Mouse (Mus musculus): ENCODE results near the gene Dlg2.

Gene Dlg2

DNA sequence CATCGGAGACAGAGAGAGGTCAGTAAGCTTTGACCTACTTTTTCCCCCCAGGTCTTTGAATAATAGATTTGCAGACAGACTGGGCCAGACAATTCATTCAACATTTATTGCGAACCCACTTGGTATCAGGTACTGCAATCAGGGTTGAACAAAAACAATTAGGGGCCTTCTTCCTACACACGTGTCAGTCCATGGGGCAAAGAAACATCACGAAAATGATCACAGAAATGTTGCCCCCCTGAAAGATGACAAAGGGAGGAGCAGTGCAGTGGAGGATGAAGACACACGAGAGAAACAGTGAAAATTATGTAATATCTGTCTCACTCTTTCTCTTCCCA is 966.9 kb downstream of the Dlg2 start:
- DNase-seq (ENCODE audit: low spot score in 2 of 2): no peak

DNA sequence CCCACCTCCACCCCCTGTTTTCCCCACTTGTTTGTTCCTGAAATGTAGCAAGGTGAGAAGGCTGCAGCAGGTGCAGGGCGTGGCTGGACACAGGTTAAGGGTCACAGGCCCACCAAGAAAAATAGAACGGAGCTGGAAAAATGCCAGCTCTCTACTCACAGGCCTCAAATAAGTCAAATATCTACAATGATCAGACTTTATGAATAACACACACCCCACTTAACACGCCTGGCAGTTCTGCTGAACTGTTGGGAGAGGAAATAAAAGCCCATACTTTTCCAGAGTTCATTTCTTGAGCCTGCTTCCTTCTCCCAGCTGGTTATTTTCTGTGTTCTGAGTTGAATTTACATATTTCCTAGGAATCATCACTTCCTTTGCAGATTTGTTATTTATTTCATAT is 967.4 kb downstream of the Dlg2 start:
- no peak for DNase-seq (ENCODE audit: low spot score in 2 of 2)

DNA sequence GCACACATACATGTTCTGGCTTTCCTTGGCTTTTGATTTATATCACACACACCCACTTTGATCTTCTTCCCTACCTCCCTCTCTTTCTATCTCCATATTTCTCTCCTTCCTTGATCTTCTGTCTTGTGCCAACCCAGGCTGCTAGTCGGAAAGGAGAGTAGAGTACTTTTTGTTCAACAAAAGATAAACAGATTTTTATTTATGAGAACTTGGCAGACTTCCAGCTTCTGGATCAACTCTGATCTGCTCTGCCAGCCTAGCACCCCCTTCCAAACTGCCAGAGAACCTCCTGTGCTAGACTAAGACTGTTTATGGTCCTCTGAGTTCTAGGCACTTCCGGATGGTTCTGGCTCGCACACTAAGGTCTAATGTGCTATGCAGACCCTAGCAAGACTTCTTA is 968.3 kb downstream of the Dlg2 start:
- no peak for DNase-seq (ENCODE audit: low spot score in 2 of 2)

DNA sequence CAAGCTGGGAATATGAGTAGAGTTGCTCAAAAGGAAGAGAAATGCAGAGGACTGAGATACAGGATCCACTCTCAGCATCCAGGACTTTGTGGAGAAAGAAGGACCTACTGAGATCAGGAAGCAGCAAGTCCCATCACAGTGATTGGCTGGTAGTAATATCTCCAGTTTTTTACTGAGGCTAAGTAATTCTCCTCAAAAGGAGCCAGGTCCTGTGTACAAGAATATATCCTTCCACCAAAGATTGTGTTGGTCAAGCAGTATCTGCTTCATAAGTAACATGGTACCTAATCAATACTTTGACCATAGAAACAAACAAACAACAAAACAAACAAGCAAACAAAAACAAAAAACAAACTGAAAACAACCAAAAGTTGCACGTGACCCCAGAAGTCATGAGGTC is 980.3 kb downstream of the Dlg2 start:
- DNase-seq (ENCODE audit: low spot score in 2 of 2): no peak

DNA sequence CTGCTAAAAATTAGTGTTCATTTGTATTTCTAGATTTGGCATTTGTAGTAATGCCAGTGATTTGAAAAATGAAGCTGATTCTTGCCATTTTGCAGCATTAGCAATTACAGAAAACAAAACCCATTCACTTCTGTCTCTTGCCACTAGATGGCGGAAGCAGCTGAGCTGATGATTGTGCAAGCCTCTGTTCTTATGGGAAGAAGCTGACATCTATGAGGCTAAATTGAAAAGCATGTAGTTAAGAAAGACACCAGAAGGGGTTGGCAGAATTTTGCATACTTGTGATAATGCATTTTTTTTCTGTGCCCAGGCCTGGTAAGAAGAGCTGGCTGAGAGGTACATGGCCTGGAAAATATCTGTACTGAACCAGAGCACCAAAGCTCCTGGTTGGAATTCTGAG is 980.7 kb downstream of the Dlg2 start:
- peak in 1 of 2 experiments; percentile 12 for DNase-seq (ENCODE audit: low spot score in 2 of 2)

DNA sequence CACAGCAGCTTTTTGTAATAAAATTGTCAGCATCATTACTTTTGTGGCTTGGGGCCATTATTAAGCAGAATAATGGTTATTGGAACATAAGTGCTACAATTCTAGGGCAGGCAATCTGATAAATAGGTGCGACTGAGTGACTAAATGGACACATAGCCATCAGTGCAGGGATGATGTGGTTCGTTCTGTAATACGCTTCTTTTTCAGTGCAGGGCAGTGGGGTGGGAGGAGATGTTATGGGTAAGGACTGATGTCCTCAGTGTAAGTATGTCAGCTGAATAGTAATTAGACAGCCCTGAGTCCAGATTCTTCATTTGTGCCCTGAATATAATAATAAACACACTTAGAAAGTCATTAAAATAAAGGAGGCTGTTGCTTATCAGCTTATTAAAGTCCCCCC is 984.9 kb downstream of the Dlg2 start:
- no peak for DNase-seq (ENCODE audit: low spot score in 2 of 2)

DNA sequence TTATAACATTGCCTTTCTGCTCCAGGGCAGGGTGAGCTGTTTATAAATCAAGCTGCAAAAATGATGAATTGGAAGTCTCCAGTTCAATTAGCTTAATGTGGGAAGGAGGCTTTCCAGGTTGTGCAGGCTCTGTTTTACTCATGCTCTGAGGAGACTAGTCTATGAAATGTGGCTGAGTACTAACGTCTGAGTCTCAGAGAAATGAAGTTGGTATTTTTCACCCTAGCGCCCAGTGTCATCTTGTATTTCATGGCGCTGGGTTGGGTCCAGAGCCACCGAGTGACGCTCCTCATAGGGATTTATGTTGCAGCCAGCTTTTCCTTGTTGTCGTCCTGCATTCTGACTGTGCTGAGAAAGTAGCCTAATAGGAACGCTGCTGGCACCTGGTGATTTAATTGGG is 986.8 kb downstream of the Dlg2 start:
- no peak for DNase-seq (ENCODE audit: low spot score in 2 of 2)

DNA sequence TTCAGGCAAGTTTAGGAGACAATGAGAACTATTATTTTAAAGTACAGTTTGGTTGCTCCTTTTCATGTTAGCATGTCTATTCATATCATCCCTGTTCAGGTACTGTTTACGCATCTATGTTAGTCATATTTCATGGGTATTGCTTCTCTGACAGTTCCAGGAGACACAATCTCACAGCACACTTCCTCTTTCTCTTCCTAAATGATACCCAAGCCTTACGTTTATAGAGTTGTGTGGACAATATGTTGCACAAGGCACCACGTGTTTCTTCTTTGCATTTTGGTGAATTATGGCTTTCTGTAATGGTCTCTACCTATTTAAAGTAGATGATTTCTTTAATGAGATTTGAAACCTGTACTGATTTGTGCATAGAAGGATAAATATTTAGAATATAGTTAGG is 990.6 kb downstream of the Dlg2 start:
- DNase-seq (ENCODE audit: low spot score in 2 of 2): no peak

DNA sequence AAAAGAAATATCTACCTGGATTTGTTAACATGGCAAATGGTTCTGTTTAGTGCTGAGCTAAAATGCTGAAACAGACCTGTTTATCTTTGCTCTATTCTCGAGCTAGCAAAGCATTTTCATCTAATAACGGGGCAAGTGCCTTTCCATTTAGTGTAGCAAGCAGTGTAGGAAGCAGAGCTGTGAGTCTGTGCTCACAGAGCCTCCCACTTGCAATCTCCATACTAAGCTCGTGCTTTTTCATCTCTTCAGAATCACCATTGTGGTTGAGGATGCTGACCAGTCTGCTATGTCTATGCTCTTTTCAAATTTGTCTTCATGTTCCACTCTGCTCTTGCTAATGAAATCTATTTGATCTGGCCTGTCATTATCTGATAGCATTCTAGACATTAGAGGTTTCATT is 1002.7 kb downstream of the Dlg2 start:
- DNase-seq (ENCODE audit: low spot score in 2 of 2): no peak

DNA sequence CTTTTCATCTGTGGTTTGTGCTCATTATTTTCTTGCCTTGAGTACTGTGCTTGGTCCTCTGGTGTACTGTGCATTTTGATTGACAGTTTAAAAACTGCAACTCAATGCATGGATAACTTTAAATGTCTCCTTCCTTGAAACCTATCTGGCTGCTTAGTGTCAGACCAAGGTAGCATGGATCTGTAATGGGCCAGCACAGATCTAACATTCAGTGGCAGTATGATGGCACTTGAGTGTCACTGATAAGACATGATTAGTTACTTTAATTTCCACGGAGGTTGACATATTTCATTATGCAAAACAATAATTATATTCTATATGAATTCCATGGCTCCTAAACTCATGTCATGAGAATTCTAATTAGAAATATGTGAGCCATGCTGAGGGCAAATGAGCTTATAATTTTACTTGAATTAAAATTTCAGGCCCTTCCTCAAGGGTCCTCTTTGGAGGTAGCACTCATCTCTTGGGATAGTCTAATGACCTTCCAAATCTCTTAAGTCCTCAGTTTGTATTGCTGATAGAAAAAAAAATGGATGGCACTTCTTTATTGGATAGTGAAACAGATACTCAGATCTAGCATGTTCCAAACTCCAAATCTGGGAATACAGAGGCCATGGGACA is 1005.2 kb downstream of the Dlg2 start:
- no peak for DNase-seq (ENCODE audit: low spot score in 2 of 2)

DNA sequence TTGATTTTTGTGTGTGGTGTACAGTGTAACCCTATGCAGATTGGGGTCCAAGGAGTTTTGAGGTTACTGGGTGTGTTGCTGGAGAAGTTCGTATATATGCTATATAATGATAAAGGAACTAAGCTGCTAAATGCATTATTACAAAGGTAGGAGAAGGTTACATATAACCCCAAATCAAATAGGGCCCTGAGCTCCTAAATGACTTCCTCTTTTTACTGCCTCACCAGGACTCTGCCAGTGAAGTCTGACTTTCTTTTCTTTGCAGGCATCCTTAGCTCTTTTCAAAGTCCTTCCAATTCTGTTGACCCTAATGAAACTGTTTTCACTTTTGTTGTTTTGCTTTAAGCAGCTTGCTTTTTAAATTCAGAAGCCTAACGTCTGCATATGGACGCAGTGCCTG is 1016.8 kb downstream of the Dlg2 start:
- DNase-seq (ENCODE audit: low spot score in 2 of 2): no peak

DNA sequence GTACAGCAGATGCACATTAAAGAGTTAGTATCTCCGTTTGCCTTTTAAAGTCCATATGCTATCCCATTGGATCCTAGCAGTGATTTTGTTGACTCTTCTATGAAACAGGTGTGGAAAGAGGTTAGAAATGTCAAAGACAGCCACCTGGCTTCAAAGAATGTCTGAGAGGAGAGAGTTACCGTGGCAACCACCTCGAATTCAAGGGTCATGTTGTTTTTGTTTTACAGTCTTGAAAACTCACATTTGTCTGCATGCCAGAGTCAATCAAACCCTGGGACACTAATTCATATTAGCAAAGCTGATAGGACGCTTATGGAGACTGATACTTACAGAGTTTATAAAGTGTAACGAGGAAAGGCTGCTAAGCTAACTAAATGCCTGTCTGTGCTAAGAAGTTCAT is 1019.1 kb downstream of the Dlg2 start:
- no peak for DNase-seq (ENCODE audit: low spot score in 2 of 2)

DNA sequence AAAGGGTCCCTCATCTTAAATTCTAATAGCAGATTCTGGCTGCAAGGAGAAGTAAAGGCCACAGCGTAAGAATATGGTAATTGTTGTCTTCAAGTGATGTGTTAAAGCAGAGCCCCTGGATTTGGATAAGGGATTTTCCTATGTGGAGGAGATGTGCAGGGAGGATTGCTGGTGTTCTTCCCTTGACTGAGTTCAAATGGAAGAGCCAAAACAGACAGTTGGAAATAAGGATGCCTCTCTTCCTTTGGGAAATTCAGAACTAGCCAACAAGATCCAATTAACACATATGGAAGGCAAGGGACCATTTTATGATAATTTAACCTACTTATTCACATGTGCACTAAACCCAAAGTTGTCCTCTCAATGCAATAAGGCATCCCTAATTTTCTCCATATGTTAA is 1034.6 kb downstream of the Dlg2 start:
- DNase-seq (ENCODE audit: low spot score in 2 of 2): no peak

DNA sequence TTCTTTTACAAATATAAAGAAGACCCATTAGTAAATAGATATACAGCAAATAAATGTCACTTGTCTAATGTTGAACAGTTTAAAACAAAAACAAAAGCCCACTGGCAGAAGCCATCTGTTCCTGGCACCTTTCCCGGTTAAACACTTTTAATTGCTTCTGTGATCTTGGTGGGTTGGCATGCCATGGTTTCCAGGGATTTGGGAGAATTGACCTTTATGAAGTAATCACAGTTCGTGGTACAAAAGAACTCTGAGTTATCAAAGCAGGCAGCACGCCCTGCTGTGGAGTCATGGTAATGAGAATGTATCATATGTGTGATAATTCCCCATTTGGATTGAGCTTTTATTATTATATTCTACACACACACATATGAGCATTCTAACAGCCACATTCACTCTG is 1038.0 kb downstream of the Dlg2 start:
- DNase-seq (ENCODE audit: low spot score in 2 of 2): no peak

DNA sequence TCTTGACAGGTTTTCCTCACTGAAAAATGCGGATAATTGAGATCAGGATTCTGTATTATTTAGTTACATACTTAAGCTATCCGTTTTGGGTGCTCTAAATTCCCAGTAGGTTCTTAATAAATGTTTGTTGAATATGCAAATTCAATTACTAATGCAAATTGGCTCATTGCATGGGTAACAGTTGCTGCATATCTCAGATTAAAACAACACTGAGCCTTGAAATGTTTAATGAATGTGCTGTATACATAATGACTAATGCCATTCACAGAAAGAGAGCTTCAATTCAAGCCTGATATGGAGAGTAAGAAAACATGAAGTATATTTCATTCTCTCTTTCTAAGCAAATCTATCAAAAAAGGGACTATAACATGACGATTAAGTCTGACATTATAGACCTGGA is 1039.8 kb downstream of the Dlg2 start:
- DNase-seq (ENCODE audit: low spot score in 2 of 2): no peak

DNA sequence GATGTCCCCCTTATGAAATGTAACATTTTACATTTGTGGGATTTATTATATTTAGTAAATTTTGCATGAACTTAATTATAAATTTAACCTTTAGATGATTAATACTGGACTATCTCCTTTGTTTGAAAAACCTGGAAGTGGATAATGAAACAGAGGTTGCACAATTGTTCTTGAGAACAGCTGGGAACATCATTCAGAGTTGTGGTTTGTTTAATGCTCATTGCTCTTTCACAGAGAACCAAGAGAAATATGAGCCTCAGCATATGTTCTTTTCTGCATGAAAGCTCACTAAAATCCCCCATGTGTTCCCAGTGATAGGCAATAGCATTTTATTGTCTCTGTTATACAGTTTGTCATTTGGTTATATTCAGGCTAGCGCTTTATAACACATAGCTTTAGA is 1049.4 kb downstream of the Dlg2 start:
- no peak for DNase-seq (ENCODE audit: low spot score in 2 of 2)

DNA sequence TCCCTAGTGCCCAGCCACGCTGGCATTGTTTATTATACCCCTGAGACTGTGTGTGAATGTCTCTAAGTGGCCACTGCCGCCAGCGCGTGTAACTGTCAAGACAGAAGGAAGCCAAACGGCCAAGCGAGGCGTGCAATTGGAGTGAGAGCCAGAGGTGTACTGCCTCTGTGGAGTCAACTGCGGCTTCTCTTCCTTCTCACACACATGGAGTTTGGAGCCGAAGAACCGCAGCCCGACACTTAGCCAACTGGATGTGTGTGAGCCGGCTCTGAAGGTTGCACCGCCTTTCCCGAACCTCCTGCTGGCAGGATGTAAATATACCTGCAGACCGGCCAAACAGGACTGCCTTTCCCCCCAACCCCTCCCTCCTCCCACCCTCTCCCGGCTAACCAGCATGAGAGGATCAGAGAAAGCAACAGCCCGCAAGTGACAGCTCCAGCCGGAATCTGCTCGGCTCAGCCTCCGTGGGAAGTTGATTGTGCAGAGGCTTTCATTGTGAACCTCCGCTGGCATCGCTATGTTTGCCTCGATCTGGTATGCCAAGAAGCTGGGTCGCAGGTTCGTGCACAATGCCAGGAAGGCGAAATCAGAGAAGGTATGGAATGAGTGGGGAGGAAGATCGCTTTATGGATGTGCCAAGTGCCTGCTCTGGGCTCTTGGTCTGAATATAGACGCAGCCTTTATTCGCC is 1066.3 kb downstream of the Dlg2 start:
- DNase-seq (ENCODE audit: low spot score in 2 of 2): peak in 1 of 2 experiments; percentile 55

DNA sequence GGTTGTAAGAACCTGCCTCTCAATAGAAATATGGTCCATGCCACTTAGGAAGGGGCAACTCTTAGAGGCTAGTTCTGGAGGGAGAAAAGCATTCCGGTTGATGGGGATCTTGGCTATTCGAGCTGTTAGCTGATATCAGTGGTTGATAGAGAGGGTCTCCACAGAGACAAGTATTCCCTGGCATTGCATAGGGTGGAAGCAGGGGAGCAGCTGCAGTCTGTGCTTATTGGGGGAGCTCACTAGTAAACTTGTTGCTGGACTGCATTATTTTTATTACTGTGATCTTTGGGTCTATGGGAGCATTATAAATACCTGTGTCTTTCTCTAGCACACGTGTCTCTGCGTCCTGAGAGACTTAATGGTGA is 1066.8 kb downstream of the Dlg2 start:
- DNase-seq (ENCODE audit: low spot score in 2 of 2): no peak

DNA sequence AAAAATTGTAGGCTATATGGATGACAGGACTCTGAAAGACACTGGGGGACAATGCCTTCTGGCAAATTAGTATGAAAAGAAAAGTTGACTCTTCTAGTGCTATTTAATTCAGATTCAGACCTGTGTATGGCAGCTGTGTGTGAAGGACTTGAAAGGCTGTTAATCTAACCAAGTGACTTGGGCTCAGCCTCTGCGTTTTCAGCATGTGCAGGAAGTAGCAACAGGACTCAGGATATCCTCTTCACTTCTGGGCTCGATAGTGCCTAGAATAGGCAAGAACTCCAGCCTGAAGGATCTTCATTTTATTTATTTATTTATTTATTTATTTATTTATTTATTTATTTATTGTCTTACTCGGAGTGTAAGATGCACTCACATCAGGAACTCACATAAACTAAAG is 1068.1 kb downstream of the Dlg2 start:
- DNase-seq (ENCODE audit: low spot score in 2 of 2): no peak

DNA sequence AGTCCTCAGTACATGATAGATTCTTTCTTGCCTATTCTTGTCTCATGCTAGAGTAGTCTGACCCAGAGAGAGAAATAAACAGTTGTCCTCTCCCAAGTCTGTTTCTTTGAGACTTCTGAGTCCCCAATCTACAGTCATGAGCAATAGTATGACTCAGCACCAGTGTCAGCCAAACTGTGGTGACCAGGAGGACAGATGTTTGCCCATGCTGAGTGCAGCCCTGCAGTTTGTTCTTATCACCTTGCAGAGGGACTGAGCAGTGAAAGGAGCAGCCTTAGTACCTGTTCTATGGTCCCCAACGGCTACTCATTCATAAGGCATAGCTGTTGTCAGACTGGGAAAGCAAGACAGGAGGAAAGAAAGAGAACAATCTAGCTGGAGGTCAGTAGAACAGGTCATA is 1072.3 kb downstream of the Dlg2 start:
- no peak for DNase-seq (ENCODE audit: low spot score in 2 of 2)

DNA sequence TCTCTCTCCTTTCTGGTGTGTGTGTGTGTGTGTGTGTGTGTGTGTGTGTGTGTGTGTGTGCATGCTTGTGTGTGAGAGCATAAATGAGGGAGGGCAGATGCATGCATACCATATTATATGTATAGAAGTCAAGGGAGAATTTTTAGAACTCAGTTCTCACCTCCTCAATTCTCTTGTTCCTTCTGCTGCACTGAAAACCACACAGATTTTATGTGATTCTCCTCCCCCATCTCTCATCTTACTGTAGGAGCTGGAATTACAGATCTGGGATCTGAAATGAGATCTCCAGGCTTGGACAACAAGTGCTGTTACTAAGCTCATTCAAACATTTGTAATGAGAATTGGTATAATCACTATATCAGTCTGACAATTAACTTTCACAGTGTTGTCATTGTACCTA is 1081.1 kb downstream of the Dlg2 start:
- DNase-seq (ENCODE audit: low spot score in 2 of 2): no peak

DNA sequence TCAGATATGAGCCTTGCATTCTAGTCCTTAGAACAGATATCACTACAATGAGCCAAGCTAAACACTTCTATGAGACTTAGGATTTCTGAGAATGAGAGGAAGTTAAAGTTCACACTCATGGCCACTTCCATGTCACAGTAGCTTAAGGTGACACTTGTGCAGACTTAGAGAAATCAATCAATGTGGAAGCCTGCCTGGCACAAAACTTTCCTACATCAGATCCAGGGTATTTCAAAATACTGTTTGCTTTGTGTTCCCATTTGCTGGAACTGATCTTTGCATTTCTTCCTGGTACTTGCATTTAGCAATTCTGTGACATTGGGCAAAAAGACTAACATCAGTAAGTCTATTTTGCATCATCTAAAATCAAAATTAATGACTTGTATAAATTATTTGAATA is 1091.0 kb downstream of the Dlg2 start:
- no peak for DNase-seq (ENCODE audit: low spot score in 2 of 2)

DNA sequence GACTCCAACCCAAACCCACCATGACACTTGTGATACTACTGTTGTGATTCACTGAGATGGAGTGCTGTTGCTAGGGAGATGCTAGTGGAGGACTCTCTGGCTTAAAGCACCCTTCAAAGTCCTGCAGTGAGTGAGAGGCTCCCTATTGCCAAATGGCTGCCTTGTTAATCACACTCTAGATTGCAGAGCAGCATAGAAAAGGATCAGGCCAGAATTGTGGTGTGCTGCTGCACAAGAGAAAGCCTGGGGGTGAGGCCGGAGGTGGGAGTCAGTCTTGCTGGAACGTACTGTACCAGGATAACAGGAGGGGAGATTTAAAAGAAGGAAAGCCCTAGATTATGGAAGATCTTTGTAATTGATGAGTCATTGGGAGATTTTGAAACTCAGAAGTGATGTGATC is 1094.5 kb downstream of the Dlg2 start:
- no peak for DNase-seq (ENCODE audit: low spot score in 2 of 2)

DNA sequence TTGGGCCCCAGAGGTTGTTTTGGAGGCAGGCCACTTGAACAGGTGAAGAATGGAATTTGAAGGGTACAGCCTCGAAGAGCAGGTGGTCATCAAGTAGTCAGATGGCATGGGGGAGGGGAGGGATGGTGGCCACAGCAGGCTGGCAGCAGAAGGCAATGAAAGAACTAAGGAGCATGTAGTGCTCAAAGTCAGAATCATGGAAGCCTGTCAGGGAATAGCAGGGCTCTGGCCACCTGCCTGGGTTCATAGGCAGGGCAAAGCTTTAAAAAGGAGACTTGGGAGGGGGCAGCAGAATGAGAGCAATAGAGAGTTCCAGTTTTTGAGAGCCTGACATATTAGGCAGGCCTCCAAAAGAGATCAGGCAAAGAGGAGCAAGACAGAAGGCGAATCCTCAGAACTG is 1096.2 kb downstream of the Dlg2 start:
- DNase-seq (ENCODE audit: low spot score in 2 of 2): no peak
